Mouse (Mus musculus): Measurements from ENCODE around the gene Apopt1. TPM values are rescaled to one million over a fixed set of nuclear protein-coding genes. Genes with fewer than 3 reads are reported as not detected.
"Not testable (repeated sequence)": the region's sequence is repeated elsewhere in the genome, so short reads cannot be mapped to it uniquely, and the experiment has no call there.

The Apopt1 gene
- total RNA-seq, 2 experiments from 2014 or later: 32.1 to 36.4 TPM

GRCm38 (mm10) chr12:111736676-111737075, 23.6 kb downstream of the Apopt1 start:
- intact Hi-C loops (cut with DNase I): loop anchor here (5.0 kb wide), 1 partner anchor 211 kb away; no protein-coding TSS in a partner anchor
- not testable (repeated sequence) for DNase-seq (ENCODE audit: low spot score)

GRCm38 (mm10) chr12:111737370-111737769, 24.3 kb downstream of the Apopt1 start:
- intact Hi-C loops (cut with DNase I): loop anchor here (5.0 kb wide), 1 partner anchor 210 kb away; no protein-coding TSS in a partner anchor
- no peak for DNase-seq (ENCODE audit: low spot score)

- intact Hi-C loops (cut with DNase I): loop anchor here (5.0 kb wide), 1 partner anchor 209 kb away; no protein-coding TSS in a partner anchor
- DNase-seq (ENCODE audit: low spot score): no peak
Measured at GRCm38 (mm10) chr12:111738754-111739153, 25.7 kb downstream of the Apopt1 start.

GRCm38 (mm10) chr12:111741338-111741737, 28.3 kb downstream of the Apopt1 start:
- no peak for DNase-seq (ENCODE audit: low spot score)
- intact Hi-C loops (cut with DNase I): no loop called here

GRCm38 (mm10) chr12:111743419-111743818, 30.4 kb downstream of the Apopt1 start:
- peak; percentile 60 for DNase-seq (ENCODE audit: low spot score)
- intact Hi-C loops (cut with DNase I): no loop called here

- intact Hi-C loops (cut with DNase I): no loop called here
Measured at GRCm38 (mm10) chr12:111743981-111744423, 30.9 kb downstream of the Apopt1 start.

GRCm38 (mm10) chr12:111745274-111745673, 32.2 kb downstream of the Apopt1 start:
- intact Hi-C loops (cut with DNase I): no loop called here
- no peak for DNase-seq (ENCODE audit: low spot score)

More at GRCm38 (mm10) chr12:111743981-111744423, 30.9 kb downstream of the Apopt1 start:
- no peak for DNase-seq (ENCODE audit: low spot score)

- DNase-seq (ENCODE audit: low spot score): peak; percentile 74
- intact Hi-C loops (cut with DNase I): no loop called here
Measured at GRCm38 (mm10) chr12:111746091-111746490, 33.0 kb downstream of the Apopt1 start.

- intact Hi-C loops (cut with DNase I): no loop called here
- DNase-seq (ENCODE audit: low spot score): no peak
Measured at GRCm38 (mm10) chr12:111747421-111747820, 34.4 kb downstream of the Apopt1 start.

- intact Hi-C loops (cut with DNase I): no loop called here
Measured at GRCm38 (mm10) chr12:111750739-111751138, 37.7 kb downstream of the Apopt1 start.

GRCm38 (mm10) chr12:111752491-111752890, 39.4 kb downstream of the Apopt1 start:
- DNase-seq (ENCODE audit: low spot score): no peak
- intact Hi-C loops (cut with DNase I): no loop called here

More at GRCm38 (mm10) chr12:111750739-111751138, 37.7 kb downstream of the Apopt1 start:
- DNase-seq (ENCODE audit: low spot score): no peak

GRCm38 (mm10) chr12:111753347-111753746, 40.3 kb downstream of the Apopt1 start:
- intact Hi-C loops (cut with DNase I): no loop called here
- no peak for DNase-seq (ENCODE audit: low spot score)

- intact Hi-C loops (cut with DNase I): loop anchor here (5.0 kb wide), 1 partner anchor 58 kb away; the partner anchor contains the start of genes Xrcc3 and Zfyve21
- no peak for DNase-seq (ENCODE audit: low spot score)
Measured at GRCm38 (mm10) chr12:111754710-111755109, 41.6 kb downstream of the Apopt1 start.

GRCm38 (mm10) chr12:111755231-111755630, 42.2 kb downstream of the Apopt1 start:
- intact Hi-C loops (cut with DNase I): loop anchor here (5.0 kb wide), 1 partner anchor 57 kb away; the partner anchor contains the start of genes Xrcc3 and Zfyve21
- DNase-seq (ENCODE audit: low spot score): no peak

- intact Hi-C loops (cut with DNase I): loop anchor here (5.0 kb wide), 1 partner anchor 56 kb away; the partner anchor contains the start of genes Xrcc3 and Zfyve21
- DNase-seq (ENCODE audit: low spot score): no peak
Measured at GRCm38 (mm10) chr12:111756082-111756697, 43.1 kb downstream of the Apopt1 start.

- intact Hi-C loops (cut with DNase I): loop anchor here (5.0 kb wide), 1 partner anchor 56 kb away; the partner anchor contains the start of genes Xrcc3 and Zfyve21
- DNase-seq (ENCODE audit: low spot score): no peak
Measured at GRCm38 (mm10) chr12:111756698-111757082, 43.6 kb downstream of the Apopt1 start.

- intact Hi-C loops (cut with DNase I): loop anchor here (5.0 kb wide), 1 partner anchor 55 kb away; the partner anchor contains the start of genes Xrcc3 and Zfyve21
- no peak for DNase-seq (ENCODE audit: low spot score)
Measured at GRCm38 (mm10) chr12:111757561-111758325, 44.7 kb downstream of the Apopt1 start.

- DNase-seq (ENCODE audit: low spot score): peak; percentile 63
- intact Hi-C loops (cut with DNase I): loop anchor here (5.0 kb wide), 1 partner anchor 54 kb away; the partner anchor contains the start of genes Xrcc3 and Zfyve21
Measured at GRCm38 (mm10) chr12:111758381-111759175, 45.5 kb downstream of the Apopt1 start, which contains the start of gene Klc1. Gene Klc1 (plus strand): TSS chr12:111758849.

All from heart, postnatal 25 days (tissue).